Mouse (Mus musculus) heart, postnatal 25 days (tissue): ENCODE measurements around the gene Mcts2. TPM values are rescaled to one million over a fixed set of nuclear protein-coding genes. Genes with fewer than 3 reads are reported as not detected.
"Not testable (repeated sequence)": the region's sequence is repeated elsewhere in the genome, so short reads cannot be mapped to it uniquely, and the experiment has no call there.

Source experiments
- DNase-seq: peaks from one replicate; pipeline ENCODE4 v3.0.0; 2022; ENCODE audit warnings: low spot score
- intact Hi-C: fragments of 180-260 bp; cut with DNase I; formaldehyde crosslinking; loops from one replicate; pipeline ENCODE4 v1.15.1; 2025
- total RNA-seq, 2 experiments: library from RNA; stranded (reverse); gene quantifications; 2 replicates each; pipeline ENCODE4 v1.2.3; 2021

Gene Mcts2
- total RNA-seq: 10 to 100 TPM; 17.7 to 18.5 TPM

DNA sequence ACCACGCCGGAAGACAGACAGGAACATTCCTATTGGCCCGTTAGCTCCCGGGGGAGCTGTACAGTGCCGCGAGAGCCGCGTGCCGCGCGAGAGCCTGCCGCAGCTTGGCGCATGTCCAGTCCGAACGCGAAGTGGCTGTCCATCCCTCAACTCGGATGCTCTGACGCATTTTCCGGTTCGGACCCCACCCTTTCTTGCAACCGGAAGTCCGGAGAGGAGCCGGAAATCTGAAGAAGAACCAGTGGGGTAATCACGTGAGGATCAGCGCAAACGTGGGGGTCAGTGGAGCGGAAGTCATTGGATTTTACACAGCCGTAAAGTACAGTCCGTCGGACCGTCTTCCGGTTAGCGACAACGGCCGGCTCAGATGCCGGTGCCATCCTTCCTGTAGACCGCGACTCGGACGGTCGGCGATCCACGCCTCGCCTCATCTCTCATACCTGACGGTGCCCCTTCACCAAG is at the start of gene Mcts2:
Gene Mcts2, plus strand, starts transcription at position 230 of the 462 bp plus-strand sequence.
- intact Hi-C loops: loop anchor here (10.0 kb wide), 1 partner anchor 328 kb away; the partner anchor contains the start of gene Pdrg1
- peak; percentile 92 for DNase-seq

DNA sequence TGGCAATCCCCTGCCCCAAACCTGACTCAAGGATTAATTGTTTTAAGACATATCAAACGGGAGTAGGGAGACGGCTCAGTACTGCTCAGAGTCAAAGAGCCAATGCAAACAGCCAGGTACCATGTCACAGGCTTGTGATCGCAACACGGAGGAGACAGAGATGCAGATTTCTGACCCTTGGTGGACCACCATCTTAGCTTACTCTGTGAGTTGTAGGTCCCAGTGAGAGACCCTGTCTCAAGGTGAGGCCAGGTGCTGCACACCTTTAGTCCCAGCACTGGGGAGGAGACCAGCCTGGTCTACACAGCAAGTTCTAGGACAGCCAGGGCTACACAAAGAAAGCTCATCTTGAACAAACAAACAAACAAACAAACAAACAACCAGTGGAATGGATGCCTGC is 49.5 kb upstream of the Mcts2 start:
- no peak for DNase-seq
- intact Hi-C loops: no loop called here

DNA sequence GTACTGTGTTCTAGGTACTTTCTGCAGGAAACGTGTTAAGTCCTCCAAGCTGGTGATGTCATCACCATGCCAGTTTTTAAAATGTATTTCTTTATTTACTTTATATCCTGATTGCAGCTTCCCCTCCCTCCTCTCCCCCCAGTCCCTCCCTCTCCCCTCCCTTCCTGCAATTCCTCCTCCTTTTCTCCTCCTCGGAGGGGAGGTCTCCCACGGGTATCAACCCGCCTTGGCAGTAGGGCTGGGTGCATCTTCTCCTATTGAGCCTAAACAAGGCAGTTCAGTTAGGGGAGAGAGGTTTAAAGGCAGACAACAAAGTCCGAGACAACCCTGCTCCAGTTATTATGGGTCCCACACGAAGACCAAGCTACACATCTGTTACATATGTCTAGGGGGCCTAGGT is 48.0 kb upstream of the Mcts2 start:
- no peak for DNase-seq
- intact Hi-C loops: no loop called here

DNA sequence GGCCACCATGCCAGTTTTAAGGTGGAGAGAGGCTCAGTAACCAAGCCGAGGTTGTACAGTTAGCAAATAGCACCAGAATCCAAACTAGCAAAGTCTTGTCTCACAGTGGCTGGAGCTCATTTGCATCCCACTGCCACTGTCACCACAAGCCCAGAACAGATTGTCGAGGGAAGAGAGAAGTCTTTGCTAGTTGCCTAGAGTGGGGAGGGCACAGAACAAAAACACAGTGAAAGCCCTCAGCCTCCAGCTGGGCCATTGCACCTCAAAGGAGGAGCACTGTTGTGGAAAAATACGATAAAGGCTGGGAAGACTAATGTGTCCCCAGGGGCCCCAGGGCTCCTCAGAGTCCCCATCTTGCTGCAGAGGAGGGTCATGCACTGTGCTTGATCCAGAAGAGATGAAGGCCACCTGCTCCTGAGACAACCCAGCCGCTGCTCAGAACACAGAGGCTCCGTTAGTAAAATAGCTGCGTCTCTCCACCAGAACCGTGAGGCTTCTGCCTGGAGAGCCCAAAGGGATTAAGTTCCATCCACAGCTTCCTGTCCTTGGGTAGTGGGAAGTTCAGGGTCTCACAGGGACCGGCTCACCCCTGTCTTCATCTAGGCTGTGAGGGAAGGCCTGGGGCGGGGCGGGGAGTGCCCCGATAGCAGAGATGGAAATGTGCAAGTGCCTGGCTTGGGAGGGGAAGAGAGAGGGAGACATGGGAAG is 47.3 kb upstream of the Mcts2 start:
- intact Hi-C loops: no loop called here
- DNase-seq: peak; percentile 54

DNA sequence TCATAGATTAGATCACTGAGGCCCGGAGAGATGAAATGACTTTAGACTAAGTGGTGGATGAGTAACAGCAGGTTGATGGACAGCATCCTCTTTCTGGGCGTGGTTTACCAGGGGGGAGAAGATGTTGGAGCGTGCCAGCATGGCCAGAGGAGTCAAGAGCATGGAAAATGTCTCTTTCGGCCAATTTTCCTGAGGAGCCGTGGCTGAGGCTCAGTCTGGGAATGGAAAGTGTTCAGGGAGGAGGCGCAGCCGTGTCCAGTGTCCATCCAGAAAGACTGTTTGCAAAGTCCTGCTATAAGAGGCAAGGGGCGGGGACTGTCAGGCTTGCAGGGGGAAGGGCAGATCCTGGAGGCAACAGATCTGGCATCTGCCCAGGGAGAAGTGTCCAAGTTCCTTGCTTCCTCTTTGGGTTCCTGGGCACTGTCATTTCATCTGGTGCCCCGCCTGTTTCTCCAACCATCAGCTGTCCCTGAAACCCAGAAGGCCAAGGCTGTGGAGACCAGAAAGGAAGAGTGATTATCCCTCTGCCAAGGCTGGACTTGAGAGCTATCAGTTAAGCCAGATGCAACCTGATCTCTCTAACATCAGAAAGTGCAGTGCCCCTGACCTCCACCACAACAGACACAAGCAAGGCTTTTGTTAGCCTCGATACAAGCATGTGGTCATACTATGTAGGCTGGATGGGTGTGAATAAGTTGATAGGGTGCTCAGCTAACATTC is 33.8 kb upstream of the Mcts2 start:
- DNase-seq: peak; percentile 61
- intact Hi-C loops: no loop called here

DNA sequence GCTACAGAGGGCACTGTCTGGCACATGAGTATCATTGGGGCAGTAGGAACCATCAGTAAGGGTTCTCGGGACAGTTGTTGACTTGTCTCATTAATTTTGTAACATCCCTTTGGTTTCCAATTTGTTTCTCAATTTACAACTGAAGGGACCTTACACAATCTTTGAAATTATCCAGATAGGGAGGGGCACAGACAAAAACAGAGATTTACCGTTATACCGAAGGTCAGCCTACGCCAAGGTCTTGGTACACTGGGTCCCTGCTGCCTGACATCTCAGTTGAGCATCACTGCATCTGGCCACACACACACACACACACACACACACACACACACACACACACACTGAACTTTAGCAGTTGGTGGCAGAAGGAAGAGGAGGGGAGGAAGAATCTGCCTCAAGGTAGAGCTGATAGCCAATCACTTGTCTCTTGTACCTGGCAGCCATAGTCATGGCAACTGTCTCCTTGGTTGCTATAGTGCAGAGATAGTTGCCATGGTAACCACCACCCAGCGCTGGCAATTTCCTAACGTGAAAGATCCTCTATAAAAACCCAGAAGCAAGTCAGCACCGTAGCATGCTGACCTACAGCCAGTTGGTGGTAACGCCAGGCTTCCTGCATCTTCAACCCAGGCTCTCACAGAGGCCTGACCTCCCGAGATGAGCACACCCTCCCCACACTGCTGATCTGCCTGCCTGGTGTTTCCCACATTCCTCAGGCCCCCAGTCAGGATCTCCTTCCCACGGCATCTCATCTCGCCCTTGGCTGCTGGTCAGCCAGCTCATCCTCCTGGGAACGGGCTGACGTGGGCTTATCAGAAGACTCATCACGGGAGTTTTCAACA is 32.7 kb upstream of the Mcts2 start:
- intact Hi-C loops: no loop called here
- DNase-seq: peak; percentile 45

DNA sequence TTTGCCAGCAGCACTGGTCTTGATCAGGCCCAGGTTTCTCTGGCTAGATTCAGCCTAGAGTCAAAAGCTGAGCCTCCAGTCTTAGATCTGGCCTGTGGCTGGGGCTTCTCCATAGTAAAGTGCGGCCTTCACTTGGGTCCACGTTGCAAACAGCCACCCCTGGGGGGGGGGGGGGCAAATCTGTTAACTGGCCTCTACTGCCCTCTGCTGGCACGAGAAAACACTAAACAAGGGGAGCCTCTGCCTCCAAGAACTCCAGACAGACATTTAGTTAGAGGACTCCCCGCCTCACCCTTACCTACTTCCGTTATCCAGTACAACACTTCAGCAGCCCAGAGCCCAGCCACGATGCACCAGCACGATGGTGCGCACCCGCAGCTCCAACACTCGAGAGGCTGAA is 29.4 kb upstream of the Mcts2 start:
- no peak for DNase-seq
- intact Hi-C loops: loop anchor here (1.0 to 5.0 kb wide), 2 partner anchors 42 to 105 kb away; no protein-coding TSS in a partner anchor

DNA sequence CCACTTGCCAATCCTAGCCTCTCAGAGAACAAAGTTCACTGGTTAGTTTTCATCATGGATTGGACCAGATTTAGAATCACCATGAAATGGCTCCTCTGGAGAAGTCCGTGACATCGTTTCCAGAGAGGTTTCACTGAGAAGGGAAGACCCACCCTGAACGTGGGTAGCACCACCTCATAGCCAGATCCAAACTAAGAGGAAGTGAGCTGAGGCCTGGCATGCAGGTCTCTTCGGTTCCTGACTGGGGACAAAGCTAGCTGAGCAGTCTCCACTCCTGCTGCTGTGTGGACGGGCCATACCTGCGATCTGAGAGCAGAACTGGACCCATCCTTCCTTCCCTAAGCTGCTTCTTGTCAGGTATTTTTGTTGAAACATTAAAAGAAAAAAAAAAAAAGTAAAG is 25.7 kb upstream of the Mcts2 start:
- intact Hi-C loops: no loop called here
- DNase-seq: no peak

DNA sequence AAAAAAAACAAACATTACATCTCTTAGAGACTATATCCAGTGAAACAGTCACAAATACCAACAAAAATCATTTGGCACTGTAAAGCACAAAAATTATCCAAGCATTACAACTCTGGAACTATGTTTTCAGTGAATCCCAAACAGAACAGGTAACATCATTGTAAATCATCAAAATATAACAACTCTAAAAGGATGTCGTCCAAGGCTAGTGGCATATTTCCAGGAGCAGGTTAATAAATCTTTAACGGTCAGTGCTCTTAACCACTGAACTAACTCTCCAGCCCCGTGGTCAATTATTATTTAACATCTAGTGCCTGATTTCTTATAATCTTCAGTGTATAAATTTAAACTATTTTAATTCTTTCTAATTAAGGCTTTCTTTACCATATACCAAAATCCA is 20.6 kb upstream of the Mcts2 start:
- intact Hi-C loops, DNase-seq: not testable (repeated sequence)

DNA sequence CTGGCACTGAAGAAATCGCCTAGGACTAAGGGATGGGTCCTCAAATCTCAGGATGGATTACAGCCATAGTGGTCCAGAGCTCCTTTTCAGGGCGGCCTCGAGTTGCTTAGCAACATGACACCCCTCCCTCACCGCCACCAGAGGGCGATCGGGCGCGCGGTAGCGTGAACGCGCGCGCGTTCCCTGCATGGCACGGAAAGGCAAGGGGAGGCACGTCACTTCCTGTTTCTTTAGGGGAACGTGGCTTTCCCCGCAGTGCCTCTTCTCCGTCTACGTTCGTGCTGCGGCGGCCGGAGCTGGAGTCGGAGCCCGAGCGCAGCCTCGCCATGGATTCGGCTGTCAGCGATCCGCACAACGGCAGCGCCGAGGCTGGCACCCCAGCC is 17.6 kb upstream of the Mcts2 start, which contains the start of gene H13:
Gene H13, plus strand, starts transcription at position 206 of the 383 bp plus-strand sequence.
- DNase-seq: peak; percentile 85
- intact Hi-C loops: no loop called here

DNA sequence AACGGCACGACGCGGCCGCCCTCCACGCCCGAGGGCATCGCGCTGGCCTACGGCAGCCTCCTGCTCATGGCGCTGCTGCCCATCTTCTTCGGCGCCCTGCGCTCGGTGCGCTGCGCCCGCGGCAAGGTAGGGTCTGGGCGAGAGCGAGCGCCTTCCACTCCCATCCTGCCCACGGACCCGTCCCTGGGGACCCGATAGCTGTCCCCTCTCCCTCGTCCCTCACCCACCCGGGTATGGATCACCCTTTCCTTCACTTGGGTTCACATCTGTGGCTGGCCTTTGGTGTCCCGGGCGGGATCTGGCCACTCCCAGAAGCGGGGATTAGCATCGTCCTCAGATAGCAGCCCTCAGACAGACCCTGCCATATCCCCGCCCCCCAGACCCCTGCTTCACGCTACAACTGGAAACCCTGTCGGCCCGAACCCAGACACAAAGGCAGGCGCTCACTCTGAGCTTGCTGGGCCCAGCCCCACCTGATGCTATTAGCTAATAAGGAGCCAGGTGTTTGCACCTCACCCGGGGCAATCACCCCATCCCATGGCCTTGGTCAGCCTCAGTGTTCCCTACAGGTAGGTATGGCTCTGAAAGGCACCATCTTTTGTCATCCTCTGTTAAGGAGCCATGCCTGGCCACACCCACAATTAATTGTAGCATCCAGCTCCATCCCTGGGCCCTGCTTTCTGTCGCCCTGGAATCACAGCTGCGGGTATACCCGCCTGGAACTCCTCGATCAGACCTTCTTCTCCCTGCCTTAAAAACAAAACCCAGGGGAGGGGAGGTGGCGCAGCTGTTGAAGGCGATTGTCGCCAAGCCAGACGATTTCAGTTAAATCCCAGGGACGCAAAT is 17.0 kb upstream of the Mcts2 start:
- DNase-seq: no peak
- intact Hi-C loops: no loop called here

DNA sequence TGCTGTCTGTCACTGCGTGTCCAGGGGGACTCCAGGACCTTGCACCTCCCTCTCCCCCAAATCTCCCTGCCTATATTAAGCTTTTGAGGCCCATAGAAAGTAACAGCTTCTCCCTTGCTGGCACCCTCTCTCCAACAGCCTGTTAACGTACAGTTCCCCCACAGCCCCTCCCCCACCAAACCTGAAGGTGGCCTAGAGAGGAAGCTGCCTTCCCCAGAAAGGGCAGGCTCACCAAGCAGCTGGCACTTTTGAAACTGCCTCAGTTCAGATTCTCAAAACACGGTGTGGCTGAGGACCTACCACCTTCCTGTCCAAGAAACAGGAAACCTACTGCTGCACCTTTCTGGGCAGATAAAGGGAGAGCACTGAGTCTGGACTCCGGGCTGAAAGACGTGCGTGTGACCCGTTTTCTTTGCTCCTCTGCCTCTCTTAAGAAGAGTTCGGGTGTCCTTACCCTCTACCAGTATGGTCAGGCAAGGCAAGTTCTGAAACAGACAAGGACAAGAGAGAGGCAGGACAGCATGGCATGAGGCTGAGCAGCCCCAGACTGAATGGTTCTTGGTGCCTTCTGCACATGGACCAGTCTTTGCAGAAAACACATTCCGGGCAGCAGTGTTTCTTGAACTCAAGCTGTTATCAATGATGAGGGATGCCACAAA is 15.7 kb upstream of the Mcts2 start:
- no peak for DNase-seq
- intact Hi-C loops: no loop called here

DNA sequence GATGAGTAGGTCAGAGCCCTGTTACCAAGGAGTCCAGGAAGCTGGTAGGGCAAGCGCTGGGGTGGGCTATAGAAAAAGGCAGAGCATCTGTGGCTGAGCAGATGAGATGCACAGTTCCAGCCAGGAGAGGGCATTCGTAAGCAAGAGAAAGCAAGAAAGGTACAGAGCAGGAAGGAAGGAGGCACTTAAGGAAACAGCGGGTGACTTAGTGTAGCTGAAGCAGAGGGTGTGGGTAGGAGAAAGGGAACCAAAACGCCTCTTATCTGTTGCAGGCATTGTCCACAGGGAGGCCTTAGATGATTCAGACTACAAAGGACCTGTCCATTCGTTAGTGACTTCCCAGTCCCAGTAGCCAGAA is 15.2 kb upstream of the Mcts2 start:
- DNase-seq: no peak

DNA sequence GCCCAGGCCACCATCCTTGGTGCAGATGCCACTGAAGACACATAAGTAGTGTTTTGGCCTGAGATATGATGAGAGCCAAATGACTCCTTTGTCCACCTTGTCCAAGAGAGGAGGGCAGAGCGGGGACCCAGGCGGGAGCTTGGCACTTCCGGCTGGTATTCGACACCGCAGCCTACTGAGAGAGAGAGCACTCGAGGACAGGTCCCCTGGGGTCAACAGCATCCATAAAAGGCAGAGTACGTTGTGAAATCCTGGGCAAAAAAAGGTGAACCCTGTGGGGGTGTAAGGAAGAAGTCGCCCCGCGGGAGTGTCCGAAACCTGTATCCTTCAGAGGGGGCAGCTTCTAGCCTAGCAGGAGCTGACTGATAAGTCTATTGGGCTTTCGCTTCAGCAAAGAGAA is 14.7 kb upstream of the Mcts2 start:
- no peak for DNase-seq

More for the DNA sequence above, 15.2 kb upstream of the Mcts2 start:
- intact Hi-C loops: no loop called here

DNA sequence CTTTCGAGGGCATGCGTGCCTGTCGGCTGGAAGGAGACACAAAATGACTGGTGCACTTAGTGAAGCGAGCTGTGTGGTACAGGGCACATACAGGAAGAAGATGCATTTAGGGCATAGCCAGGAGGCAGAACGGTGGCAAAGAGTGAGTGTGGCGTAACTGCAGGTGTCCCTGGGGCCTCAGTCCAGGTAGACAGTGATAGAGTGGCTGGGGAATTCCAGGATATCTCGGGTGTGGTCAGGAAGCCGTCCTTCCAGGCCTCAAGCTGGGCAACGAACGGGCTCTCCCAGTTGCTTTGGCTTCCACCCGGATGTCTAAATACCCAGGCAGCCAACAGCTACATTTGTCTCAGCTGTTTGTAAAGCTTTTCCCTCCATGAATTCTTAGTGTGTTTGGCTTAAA is 12.7 kb upstream of the Mcts2 start:
- DNase-seq: no peak
- intact Hi-C loops: no loop called here

More for the DNA sequence above, 14.7 kb upstream of the Mcts2 start:
- intact Hi-C loops: no loop called here

DNA sequence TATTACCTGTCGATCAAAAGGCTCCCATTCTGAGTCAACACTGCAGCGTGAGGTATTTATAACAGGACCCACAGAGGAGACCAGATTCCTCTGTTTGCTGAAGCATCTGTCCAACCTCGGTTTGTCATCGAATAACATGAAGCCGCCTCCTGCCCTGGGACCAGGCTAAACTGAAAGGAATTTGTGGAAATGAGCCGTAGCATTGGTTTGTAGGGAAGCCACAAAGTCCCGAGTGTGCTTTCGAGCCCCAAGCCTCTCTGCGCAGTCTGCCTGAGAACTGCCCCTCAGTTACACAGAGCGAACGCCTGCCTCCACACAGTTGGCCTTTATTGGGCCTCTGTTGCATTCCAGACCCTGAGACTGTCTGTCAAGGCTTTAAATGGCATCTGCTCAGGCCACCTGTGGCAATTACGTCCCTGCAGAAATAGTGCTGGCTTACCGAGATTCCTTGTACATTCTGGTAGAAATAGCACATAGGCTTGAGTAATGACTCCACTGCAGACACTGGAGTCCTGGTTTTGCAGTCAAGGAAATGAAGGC is 11.5 kb upstream of the Mcts2 start:
- no peak for DNase-seq
- intact Hi-C loops: no loop called here

DNA sequence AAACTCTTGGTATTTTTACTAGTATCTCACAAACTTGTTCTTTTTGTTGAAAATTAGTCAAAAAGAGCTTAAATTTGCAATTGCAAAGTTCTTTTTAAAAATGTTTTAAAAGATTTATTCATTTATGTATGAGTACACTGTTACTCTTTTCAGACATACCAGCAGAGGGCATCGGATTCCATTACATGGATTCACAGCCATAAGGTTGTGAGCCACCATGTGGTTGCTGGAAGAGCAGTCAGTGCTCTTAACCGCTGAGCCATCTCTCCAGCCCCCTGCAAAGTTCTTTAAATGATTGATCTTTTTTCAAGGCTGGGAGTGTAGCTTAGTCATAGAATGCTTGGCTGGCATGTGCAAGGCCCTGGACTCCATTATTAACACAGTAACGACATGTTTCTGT is 8.5 kb upstream of the Mcts2 start:
- intact Hi-C loops: no loop called here
- no peak for DNase-seq

DNA sequence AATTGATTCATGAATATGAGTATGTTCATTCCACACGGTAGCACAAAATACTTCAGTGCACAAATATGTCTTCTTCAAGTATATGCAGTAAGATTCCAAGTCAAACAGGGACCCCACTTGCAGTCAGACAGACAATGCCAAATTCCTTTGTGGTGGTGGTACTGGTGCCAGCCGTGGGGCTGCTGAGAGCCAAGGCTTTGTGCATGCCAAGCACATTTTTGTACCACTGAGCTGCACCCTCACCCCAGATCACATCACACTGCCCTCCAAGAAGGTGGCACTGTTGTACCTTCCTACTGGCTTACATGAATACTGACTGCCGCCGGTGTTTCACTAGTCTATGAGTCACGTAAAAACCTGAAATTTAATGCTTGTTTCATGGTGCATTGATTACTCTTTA is 7.9 kb upstream of the Mcts2 start:
- intact Hi-C loops: no loop called here
- DNase-seq: no peak
